Mouse (Mus musculus) thymus, adult 2 months (tissue): ENCODE data around the gene Dnah6.

Experiments
- CTCF ChIP-seq: fragments of 200-500 bp; IDR thresholded peaks from 2 replicates; pipeline ENCODE4 v1.5.1; 2012; ENCODE audit warnings: mild to moderate bottlenecking, control low read depth, low read length, moderate library complexity, borderline replicate concordance; ENCODE audit not compliant: control insufficient read depth, poor library complexity, insufficient read depth; ENCODE audit errors: extremely low read depth
- POLR2A ChIP-seq: fragments of 200-500 bp; IDR thresholded peaks from 2 replicates; pipeline ENCODE4 v1.6.1; 2012; ENCODE audit warnings: mild to moderate bottlenecking, low read length, control low read depth, moderate library complexity; ENCODE audit not compliant: control insufficient read depth, poor library complexity, insufficient read depth; ENCODE audit errors: extremely low read depth

- TF ChIP-seq CTCF (no peak), POLR2A (no peak)
These were observed 244.6 kb downstream of the Dnah6 start for GRCm38 (mm10) chr6:72976866-72977265.
